Mouse (Mus musculus): Measurements from ENCODE around the gene Osbpl9.
A peak's percentile ranks its signal among the peaks of the same experiment; 100 is the strongest.

Gene Osbpl9

GRCm38 (mm10) chr4:109222001-109222400 lies 19.9 kb upstream of the Osbpl9 start:
- TF ChIP-seq GATA4 (IDR thresholded peaks at IDR 0.05; ENCODE audit: insufficient replicate concordance, low read length), result no peak

GRCm38 (mm10) chr4:109220441-109220940 lies 18.4 kb upstream of the Osbpl9 start:
- no peak for TF ChIP-seq GATA4 (IDR thresholded peaks at IDR 0.05; ENCODE audit: insufficient replicate concordance, low read length)

- no peak for TF ChIP-seq GATA4 (IDR thresholded peaks at IDR 0.05; ENCODE audit: insufficient replicate concordance, low read length)
Measured at GRCm38 (mm10) chr4:109218008-109218407, 15.9 kb upstream of the Osbpl9 start.

- TF ChIP-seq GATA4 (IDR thresholded peaks at IDR 0.05; ENCODE audit: insufficient replicate concordance, low read length), result no peak
Measured at GRCm38 (mm10) chr4:109213986-109214385, 11.9 kb upstream of the Osbpl9 start.

GRCm38 (mm10) chr4:109210881-109211280 lies 8.8 kb upstream of the Osbpl9 start:
- TF ChIP-seq GATA4 (IDR thresholded peaks at IDR 0.05; ENCODE audit: insufficient replicate concordance, low read length), result no peak

- TF ChIP-seq GATA4 (IDR thresholded peaks at IDR 0.05; ENCODE audit: insufficient replicate concordance, low read length), result no peak
Measured at GRCm38 (mm10) chr4:109210253-109210652, 8.2 kb upstream of the Osbpl9 start.

GRCm38 (mm10) chr4:109207524-109207923 lies 5.5 kb upstream of the Osbpl9 start:
- TF ChIP-seq GATA4 (IDR thresholded peaks at IDR 0.05; ENCODE audit: insufficient replicate concordance, low read length), result no peak

- peak; percentile 86; the same call in 1 of the 2 replicates for TF ChIP-seq GATA4 (IDR thresholded peaks at IDR 0.05; ENCODE audit: insufficient replicate concordance, low read length)
Measured at GRCm38 (mm10) chr4:109204416-109204815, 2.3 kb upstream of the Osbpl9 start.

GRCm38 (mm10) chr4:109203931-109204330 lies 1.9 kb upstream of the Osbpl9 start:
- no peak for TF ChIP-seq GATA4 (IDR thresholded peaks at IDR 0.05; ENCODE audit: insufficient replicate concordance, low read length)

- TF ChIP-seq GATA4 (IDR thresholded peaks at IDR 0.05; ENCODE audit: insufficient replicate concordance, low read length), result no peak
Measured at GRCm38 (mm10) chr4:109199069-109199468, 3.0 kb downstream of the Osbpl9 start.

- no peak for TF ChIP-seq GATA4 (IDR thresholded peaks at IDR 0.05; ENCODE audit: insufficient replicate concordance, low read length)
Measured at GRCm38 (mm10) chr4:109195900-109196629, 6.0 kb downstream of the Osbpl9 start.

- TF ChIP-seq GATA4 (IDR thresholded peaks at IDR 0.05; ENCODE audit: insufficient replicate concordance, low read length), result no peak
Measured at GRCm38 (mm10) chr4:109193886-109194285, 8.2 kb downstream of the Osbpl9 start.

- no peak for TF ChIP-seq GATA4 (IDR thresholded peaks at IDR 0.05; ENCODE audit: insufficient replicate concordance, low read length)
Measured at GRCm38 (mm10) chr4:109191598-109191997, 10.5 kb downstream of the Osbpl9 start.

- TF ChIP-seq GATA4 (IDR thresholded peaks at IDR 0.05; ENCODE audit: insufficient replicate concordance, low read length), result no peak
Measured at GRCm38 (mm10) chr4:109185616-109186405, 16.3 kb downstream of the Osbpl9 start.

GRCm38 (mm10) chr4:109175677-109176076 lies 26.4 kb downstream of the Osbpl9 start:
- TF ChIP-seq GATA4 (IDR thresholded peaks at IDR 0.05; ENCODE audit: insufficient replicate concordance, low read length), result no peak

All from liver, adult (tissue).